Mouse (Mus musculus) G1E-ER4 (cell line): ENCODE data around the gene Slc8b1. TPM values are rescaled to one million over a fixed set of nuclear protein-coding genes. Genes with fewer than 3 reads are reported as not detected.

Experiments
- GATA1 ChIP-seq: IDR thresholded peaks from one replicate; pipeline ENCODE4 v1.8.0; 2012; ENCODE audit warnings: low read length, inconsistent platforms
- polyA plus RNA-seq: library from polyadenylated mRNA; stranded (reverse); fragments of >175 nt; gene quantifications from 2 replicates; pipeline ENCODE4 v1.2.3, GENCODE M21; 2012

Gene Slc8b1
- polyA plus RNA-seq, 1 experiment = 1.3 TPM

- TF ChIP-seq GATA1 = no peak
Measured at GRCm38 (mm10) chr5:120512911-120513555, 2.1 kb downstream of the Slc8b1 start.

GRCm38 (mm10) chr5:120514031-120514677, 3.2 kb downstream of the Slc8b1 start:
- no peak for TF ChIP-seq GATA1

DNA sequence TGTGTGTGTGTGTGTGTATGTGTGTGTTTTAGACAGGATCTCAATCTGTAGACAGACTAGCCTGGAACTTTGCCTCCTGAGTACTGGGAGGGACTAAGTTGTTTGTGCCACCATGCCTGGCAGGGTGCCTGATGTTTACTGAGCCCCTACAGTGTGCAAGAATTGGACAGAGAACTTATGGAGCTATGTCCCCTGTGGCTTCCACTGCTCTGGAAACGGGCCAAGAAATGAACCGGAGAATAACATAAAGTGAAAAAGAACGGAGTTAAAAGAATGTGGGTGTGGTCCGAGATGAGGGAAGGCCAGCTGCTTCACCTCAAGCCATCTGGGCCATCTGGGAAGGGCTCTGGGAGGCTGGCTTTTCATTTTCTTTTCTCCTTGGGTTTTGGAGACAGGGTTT, 3.8 kb downstream of the Slc8b1 start:
- TF ChIP-seq GATA1 = no peak

DNA sequence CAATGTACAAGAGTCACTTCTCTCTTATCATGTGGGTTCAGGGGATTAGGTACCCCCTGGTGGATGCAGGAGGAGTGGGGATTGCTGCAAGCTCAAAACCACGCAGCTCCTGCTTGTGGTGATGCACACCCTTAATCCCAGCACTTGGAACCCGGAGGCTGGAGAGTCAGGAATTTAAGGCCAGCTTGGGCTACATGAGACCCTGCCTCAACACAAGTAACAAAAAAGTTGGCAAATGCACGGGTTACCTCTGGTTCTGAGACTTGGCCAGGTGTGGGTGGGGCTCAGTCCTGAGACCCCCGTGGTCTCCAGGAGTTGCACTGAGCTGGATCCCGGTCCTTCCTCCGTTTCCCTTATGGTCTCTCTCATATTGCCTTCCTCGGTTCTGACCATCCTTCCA, 4.5 kb downstream of the Slc8b1 start:
- no peak for TF ChIP-seq GATA1

- TF ChIP-seq GATA1 = no peak
Measured at GRCm38 (mm10) chr5:120516221-120516984, 5.4 kb downstream of the Slc8b1 start.

DNA sequence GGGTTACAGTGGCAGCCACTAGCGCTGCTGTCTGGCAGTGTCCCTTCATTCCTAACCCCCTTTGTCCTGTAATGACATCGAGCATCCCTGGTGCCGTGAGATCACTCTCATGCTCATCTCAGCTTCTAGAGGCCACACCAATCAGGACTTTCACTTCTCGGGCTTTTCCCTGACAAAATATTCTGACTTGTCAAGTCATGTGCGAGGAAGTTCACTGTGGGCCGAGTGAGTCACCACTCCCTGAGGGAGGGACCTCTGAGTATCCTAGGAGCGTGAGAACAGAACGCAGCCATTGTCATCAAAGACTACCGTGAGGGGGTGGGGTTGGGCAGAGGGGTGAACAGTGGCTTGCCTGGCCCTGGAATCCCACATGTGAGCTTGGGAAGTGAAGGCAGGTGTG, 6.6 kb downstream of the Slc8b1 start:
- no peak for TF ChIP-seq GATA1

- no peak for TF ChIP-seq GATA1
Measured at GRCm38 (mm10) chr5:120522649-120523048, 11.7 kb downstream of the Slc8b1 start.

- no peak for TF ChIP-seq GATA1
Measured at GRCm38 (mm10) chr5:120524736-120525135, 13.8 kb downstream of the Slc8b1 start.

DNA sequence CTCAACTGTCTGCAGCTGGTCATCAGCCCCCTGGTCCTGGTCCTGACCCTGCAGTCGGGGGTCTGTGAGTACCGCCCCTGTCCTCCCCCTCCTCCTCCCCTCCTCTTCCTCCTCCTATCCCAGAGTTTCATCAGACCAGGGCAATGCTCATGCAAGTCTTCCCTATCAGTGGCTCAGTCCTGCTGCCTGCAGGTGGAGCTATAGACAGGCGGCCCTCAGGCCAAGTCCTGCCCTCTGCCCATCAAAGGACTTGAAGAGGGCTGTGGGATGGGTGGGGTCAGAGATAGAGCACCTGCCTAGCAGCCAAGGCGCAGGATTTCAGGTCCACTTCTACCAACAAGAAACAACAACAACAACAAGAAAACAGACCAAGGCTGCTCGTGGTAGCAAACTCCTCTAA, 14.8 kb downstream of the Slc8b1 start:
- TF ChIP-seq GATA1 = no peak

DNA sequence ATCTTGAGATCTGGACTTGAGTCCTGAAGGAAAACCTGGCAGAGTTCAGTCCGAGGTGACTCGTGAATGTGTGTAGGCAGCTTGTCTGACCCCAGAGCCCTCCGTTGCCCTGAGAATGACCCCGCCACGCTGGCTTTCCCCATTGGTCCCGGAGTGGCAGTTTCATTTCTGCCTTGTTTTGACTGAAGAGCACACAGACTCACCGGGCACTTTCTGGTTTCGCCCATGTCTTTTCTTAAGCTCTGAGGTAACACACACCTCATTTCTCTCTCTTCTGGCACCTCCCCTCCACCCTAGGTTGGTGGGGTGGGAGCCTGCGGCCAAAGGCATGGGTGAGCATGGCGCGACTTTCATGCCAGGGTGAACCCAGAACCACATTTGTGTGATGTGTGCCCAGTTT, 15.3 kb downstream of the Slc8b1 start:
- TF ChIP-seq GATA1 = no peak

DNA sequence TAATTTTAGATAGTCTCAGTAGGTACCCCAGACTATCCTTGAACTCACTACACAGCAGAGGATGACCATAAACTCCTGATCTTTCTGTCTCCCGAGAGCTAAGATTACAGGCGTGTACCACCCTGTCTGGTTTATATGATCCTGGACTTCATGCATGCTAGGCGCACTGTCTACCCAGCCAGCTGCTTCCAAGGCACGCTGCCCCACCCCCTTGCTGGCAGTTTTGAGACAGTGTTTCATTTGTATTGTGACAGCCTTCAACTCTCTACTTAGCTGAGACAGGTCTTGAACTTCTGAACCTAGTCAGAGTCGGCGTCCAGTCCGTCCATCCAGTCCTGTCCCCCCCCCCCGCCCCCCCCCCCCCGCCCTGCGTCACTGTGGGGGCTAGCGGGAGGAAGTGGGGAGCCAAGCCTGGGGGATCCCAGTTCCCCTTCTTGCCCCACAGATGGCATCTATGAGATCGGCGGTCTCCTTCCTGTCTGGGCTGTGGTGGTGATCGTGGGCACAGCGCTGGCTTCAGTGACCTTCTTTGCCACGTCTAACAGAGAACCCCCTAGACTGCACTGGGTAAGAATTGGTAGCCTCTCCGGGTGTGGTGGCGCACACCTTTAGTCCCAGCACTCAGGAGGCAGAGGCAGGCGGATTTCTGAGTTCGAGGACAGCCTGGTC, 16.5 kb downstream of the Slc8b1 start:
- TF ChIP-seq GATA1 = no peak

GRCm38 (mm10) chr5:120531631-120532030, 20.7 kb downstream of the Slc8b1 start:
- no peak for TF ChIP-seq GATA1

DNA sequence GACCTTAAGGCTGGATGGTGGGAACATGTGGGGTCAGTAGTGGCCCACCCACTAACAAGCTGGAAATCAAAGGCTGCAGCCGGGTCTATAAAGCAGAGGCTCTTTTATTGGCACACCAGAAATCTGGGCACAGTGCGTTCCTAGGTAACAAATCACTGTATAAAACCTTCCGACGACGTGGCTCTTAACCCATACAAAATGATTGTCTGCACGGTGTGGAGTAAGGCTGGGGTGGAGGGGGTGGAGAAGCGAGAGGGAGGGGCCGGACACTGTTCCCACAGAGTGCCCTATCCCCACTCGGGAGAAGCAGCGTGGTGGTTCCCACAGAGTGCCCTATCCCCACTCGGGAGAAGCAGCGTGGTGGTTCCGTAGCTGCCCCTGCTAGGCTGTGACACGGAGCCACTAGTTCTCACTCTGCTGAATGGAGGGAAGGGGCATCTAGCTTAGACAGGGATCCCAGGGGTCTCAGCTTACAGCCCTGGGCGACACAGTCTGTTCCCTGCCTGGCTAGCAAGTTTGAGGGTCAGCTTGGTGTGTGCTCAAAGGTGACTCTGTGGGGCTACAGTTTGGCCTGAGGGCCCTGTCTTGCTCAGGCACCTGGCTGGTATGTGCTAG, 23.2 kb downstream of the Slc8b1 start:
- TF ChIP-seq GATA1 = no peak

GRCm38 (mm10) chr5:120534686-120535075, 23.7 kb downstream of the Slc8b1 start:
- no peak for TF ChIP-seq GATA1

DNA sequence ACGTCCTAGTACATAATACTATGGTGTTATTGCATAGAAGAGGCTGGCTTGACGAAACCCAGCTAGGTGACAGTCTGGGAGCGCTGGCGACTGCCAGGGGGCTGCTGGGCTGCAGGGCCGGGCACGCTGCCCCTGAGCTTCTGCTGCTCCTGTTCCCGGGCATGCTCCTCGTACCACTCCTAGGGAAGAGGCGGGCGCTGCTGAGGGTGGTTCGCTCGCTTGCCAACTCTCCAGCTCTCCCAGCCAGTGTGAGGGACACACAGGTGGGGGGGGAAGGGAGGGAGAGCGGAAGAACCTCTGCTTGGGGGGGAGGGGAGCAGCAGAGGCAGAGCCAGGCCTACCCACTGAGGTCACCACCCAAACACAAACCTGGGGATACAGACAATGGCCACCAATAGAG, 25.1 kb downstream of the Slc8b1 start:
- no peak for TF ChIP-seq GATA1

DNA sequence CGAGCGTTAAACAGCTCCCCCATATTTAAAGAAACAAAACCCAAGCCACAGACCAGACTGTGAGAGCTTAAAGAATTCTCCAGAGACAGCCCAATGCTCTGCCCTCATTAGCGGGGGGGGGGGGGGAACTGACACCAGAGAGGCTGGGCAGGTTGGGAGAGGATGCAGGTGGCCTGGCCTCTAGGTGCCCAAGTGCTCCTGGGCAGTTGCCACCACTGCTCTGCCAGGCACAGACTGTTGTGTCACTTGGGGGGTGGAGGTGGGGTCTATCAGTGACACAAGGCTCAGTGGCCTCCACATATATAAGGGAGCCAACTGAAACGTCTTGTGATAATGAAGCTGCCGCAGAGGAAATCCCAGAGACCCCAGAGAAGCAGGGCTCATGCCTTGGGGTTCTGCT, 25.7 kb downstream of the Slc8b1 start:
- no peak for TF ChIP-seq GATA1
